Mouse (Mus musculus): ENCODE data around the gene Galnt2.

GRCm38 (mm10) chr8:124242208-124242607 is 11.0 kb downstream of the Galnt2 start:
- no peak for TF ChIP-seq CTCF (IDR thresholded peaks at IDR 0.05; ENCODE audit: low read depth)
- TF ChIP-seq EP300 (IDR thresholded peaks at IDR 0.05; ENCODE audit: low read depth) = no peak

Data from liver, postnatal 0 days (tissue).